Mouse (Mus musculus): ENCODE measurements around the gene Fgf9. TPM values are rescaled to one million over a fixed set of nuclear protein-coding genes. Genes with fewer than 3 reads are reported as not detected.

Fgf9 gene
- polyA plus RNA-seq, 1 experiment from 2014 or later, result 8.9 TPM

GRCm38 (mm10) chr14:58071120-58071641, 834 bp downstream of the Fgf9 start:
- H3K27me3 ChIP-seq (ENCODE audit: control insufficient read depth, insufficient read depth, low read length), result peaks cover 41% of the 10 kb centered on the region
- peak; percentile 46; the same call in 1 of the 2 replicates for ATAC-seq (replicated peaks; ENCODE audit: insufficient number of reproducible peaks, low FRiP score, low TSS enrichment)

GRCm38 (mm10) chr14:58071830-58072770, 1.8 kb downstream of the Fgf9 start:
- peaks cover 46% of the 10 kb centered on the region for H3K27me3 ChIP-seq (ENCODE audit: control insufficient read depth, insufficient read depth, low read length)
- H3K4me3 ChIP-seq (ENCODE audit: low read depth, low read length), result peak overlapping the region; percentile 61
- peak overlapping the region; percentile 88 for H3K4me2 ChIP-seq
- peak overlapping the region; percentile 46 for H3K27ac ChIP-seq (ENCODE audit: low read depth, low read length)
- under 1% methylated on average over 74 of the region's 85 CpGs for WGBS (ENCODE audit: insufficient replicate concordance)
- peaks cover 4% of the 10 kb centered on the region; the same call in 1 of the 2 replicates for H3K4me1 ChIP-seq (ENCODE audit: control insufficient read depth, insufficient read depth, low read length)
- peak overlapping the region; percentile 80 for H3K9ac ChIP-seq (ENCODE audit: low read depth, low read length)
- no peaks in the 10 kb centered on the region for H3K9me3 ChIP-seq (replicated peaks; ENCODE audit: control insufficient read depth, low read length)
- 0 out of 2 replicates have a peak, but pooled peaks have one; percentile 61 for ATAC-seq (replicated peaks; ENCODE audit: insufficient number of reproducible peaks, low FRiP score, low TSS enrichment)
- no peaks in the 10 kb centered on the region for H3K36me3 ChIP-seq (ENCODE audit: control insufficient read depth, insufficient read depth, low read length)

More at GRCm38 (mm10) chr14:58071120-58071641, 834 bp downstream of the Fgf9 start:
- H3K9me3 ChIP-seq (replicated peaks; ENCODE audit: control insufficient read depth, low read length), result no peaks in the 10 kb centered on the region
- 0 out of 2 replicates have a peak, but pooled peaks cover 4% of the 10 kb centered on the region for H3K4me1 ChIP-seq (ENCODE audit: control insufficient read depth, insufficient read depth, low read length)
- H3K4me3 ChIP-seq (ENCODE audit: low read depth, low read length), result peak overlapping the region; percentile 61
- H3K36me3 ChIP-seq (ENCODE audit: control insufficient read depth, insufficient read depth, low read length), result no peaks in the 10 kb centered on the region
- H3K27ac ChIP-seq (ENCODE audit: low read depth, low read length), result no peak overlapping the region
- peak overlapping the region; percentile 80 for H3K9ac ChIP-seq (ENCODE audit: low read depth, low read length)
- peak overlapping the region; percentile 88 for H3K4me2 ChIP-seq
- under 1% methylated on average over 31 of the region's 31 CpGs for WGBS (ENCODE audit: insufficient replicate concordance)

- H3K27ac ChIP-seq (ENCODE audit: low read depth, low read length), result 0 out of 2 replicates have a peak overlapping the region, but pooled peaks have one; percentile 46
- H3K4me3 ChIP-seq (ENCODE audit: low read depth, low read length), result peak overlapping the region; percentile 61
- no peaks in the 10 kb centered on the region for H3K36me3 ChIP-seq (ENCODE audit: control insufficient read depth, insufficient read depth, low read length)
- peak overlapping the region; percentile 80 for H3K9ac ChIP-seq (ENCODE audit: low read depth, low read length)
- no peak for ATAC-seq (replicated peaks; ENCODE audit: insufficient number of reproducible peaks, low FRiP score, low TSS enrichment)
- H3K4me2 ChIP-seq, result peak overlapping the region; percentile 88
- H3K27me3 ChIP-seq (ENCODE audit: control insufficient read depth, insufficient read depth, low read length), result peaks cover 54% of the 10 kb centered on the region
- H3K4me1 ChIP-seq (ENCODE audit: control insufficient read depth, insufficient read depth, low read length), result peaks cover 4% of the 10 kb centered on the region; the same call in 1 of the 2 replicates
- WGBS (ENCODE audit: insufficient replicate concordance), result 1% methylated on average over 29 of the region's 29 CpGs
- no peaks in the 10 kb centered on the region for H3K9me3 ChIP-seq (replicated peaks; ENCODE audit: control insufficient read depth, low read length)
Measured at GRCm38 (mm10) chr14:58072771-58073501, 2.6 kb downstream of the Fgf9 start.

GRCm38 (mm10) chr14:58073936-58074335, 3.6 kb downstream of the Fgf9 start:
- WGBS (ENCODE audit: insufficient replicate concordance), result 2% methylated on average over 20 of the region's 20 CpGs
- H3K4me1 ChIP-seq (ENCODE audit: control insufficient read depth, insufficient read depth, low read length), result peaks cover 4% of the 10 kb centered on the region; the same call in 1 of the 2 replicates
- no peak overlapping the region for H3K27ac ChIP-seq (ENCODE audit: low read depth, low read length)
- peak overlapping the region; percentile 68 for H3K9ac ChIP-seq (ENCODE audit: low read depth, low read length)
- peak overlapping the region; percentile 88 for H3K4me2 ChIP-seq
- H3K27me3 ChIP-seq (ENCODE audit: control insufficient read depth, insufficient read depth, low read length), result peaks cover 55% of the 10 kb centered on the region
- H3K36me3 ChIP-seq (ENCODE audit: control insufficient read depth, insufficient read depth, low read length), result no peaks in the 10 kb centered on the region
- no peaks in the 10 kb centered on the region for H3K9me3 ChIP-seq (replicated peaks; ENCODE audit: control insufficient read depth, low read length)
- no peak for ATAC-seq (replicated peaks; ENCODE audit: insufficient number of reproducible peaks, low FRiP score, low TSS enrichment)
- peak overlapping the region; percentile 61 for H3K4me3 ChIP-seq (ENCODE audit: low read depth, low read length)

GRCm38 (mm10) chr14:58074621-58075432, 4.5 kb downstream of the Fgf9 start:
- peak overlapping the region; percentile 61 for H3K4me3 ChIP-seq (ENCODE audit: low read depth, low read length)
- peak overlapping the region; percentile 68 for H3K9ac ChIP-seq (ENCODE audit: low read depth, low read length)
- H3K4me1 ChIP-seq (ENCODE audit: control insufficient read depth, insufficient read depth, low read length), result peaks cover 4% of the 10 kb centered on the region; the same call in 1 of the 2 replicates
- H3K36me3 ChIP-seq (ENCODE audit: control insufficient read depth, insufficient read depth, low read length), result no peaks in the 10 kb centered on the region
- H3K9me3 ChIP-seq (replicated peaks; ENCODE audit: control insufficient read depth, low read length), result no peaks in the 10 kb centered on the region
- peaks cover 47% of the 10 kb centered on the region for H3K27me3 ChIP-seq (ENCODE audit: control insufficient read depth, insufficient read depth, low read length)
- ATAC-seq (replicated peaks; ENCODE audit: insufficient number of reproducible peaks, low FRiP score, low TSS enrichment), result no peak
- WGBS (ENCODE audit: insufficient replicate concordance), result under 1% methylated on average over 60 of the region's 61 CpGs
- peak overlapping the region; percentile 70; the same call in 1 of the 2 replicates for H3K27ac ChIP-seq (ENCODE audit: low read depth, low read length)
- peak overlapping the region; percentile 88 for H3K4me2 ChIP-seq

- Histone ChIP-seq H3K27me3 (ENCODE audit: control insufficient read depth, insufficient read depth, low read length) (peaks cover 43% of the 10 kb centered on the region), H3K4me3 (ENCODE audit: low read depth, low read length) (peak overlapping the region; percentile 61), H3K27ac (ENCODE audit: low read depth, low read length) (peak overlapping the region; percentile 70), H3K9ac (ENCODE audit: low read depth, low read length) (peak overlapping the region; percentile 68), H3K36me3 (ENCODE audit: control insufficient read depth, insufficient read depth, low read length) (no peaks in the 10 kb centered on the region), H3K4me1 (ENCODE audit: control insufficient read depth, insufficient read depth, low read length) (peaks cover 4% of the 10 kb centered on the region; the same call in 1 of the 2 replicates), H3K9me3 (replicated peaks; ENCODE audit: control insufficient read depth, low read length) (no peaks in the 10 kb centered on the region), H3K4me2 (peak overlapping the region; percentile 88)
- WGBS (ENCODE audit: insufficient replicate concordance), result under 1% methylated on average over 31 of the region's 31 CpGs
- ATAC-seq (replicated peaks; ENCODE audit: insufficient number of reproducible peaks, low FRiP score, low TSS enrichment), result 0 out of 2 replicates have a peak, but pooled peaks have one; percentile 11
Measured at GRCm38 (mm10) chr14:58075433-58076029, 5.2 kb downstream of the Fgf9 start.

GRCm38 (mm10) chr14:58076030-58076521, 5.7 kb downstream of the Fgf9 start:
- H3K27me3 ChIP-seq (ENCODE audit: control insufficient read depth, insufficient read depth, low read length), result peaks cover 43% of the 10 kb centered on the region
- peaks cover 4% of the 10 kb centered on the region; the same call in 1 of the 2 replicates for H3K4me1 ChIP-seq (ENCODE audit: control insufficient read depth, insufficient read depth, low read length)
- peak overlapping the region; percentile 61 for H3K4me3 ChIP-seq (ENCODE audit: low read depth, low read length)
- peak overlapping the region; percentile 70 for H3K27ac ChIP-seq (ENCODE audit: low read depth, low read length)
- H3K4me2 ChIP-seq, result peak overlapping the region; percentile 88
- peak overlapping the region; percentile 69 for H3K9ac ChIP-seq (ENCODE audit: low read depth, low read length)
- no peaks in the 10 kb centered on the region for H3K36me3 ChIP-seq (ENCODE audit: control insufficient read depth, insufficient read depth, low read length)
- peak; percentile 67 for ATAC-seq (replicated peaks; ENCODE audit: insufficient number of reproducible peaks, low FRiP score, low TSS enrichment)
- no peaks in the 10 kb centered on the region for H3K9me3 ChIP-seq (replicated peaks; ENCODE audit: control insufficient read depth, low read length)
- 0% methylated on average over 36 of the region's 40 CpGs for WGBS (ENCODE audit: insufficient replicate concordance)
